Mouse (Mus musculus): ENCODE measurements around the gene Fchsd2.

DNA sequence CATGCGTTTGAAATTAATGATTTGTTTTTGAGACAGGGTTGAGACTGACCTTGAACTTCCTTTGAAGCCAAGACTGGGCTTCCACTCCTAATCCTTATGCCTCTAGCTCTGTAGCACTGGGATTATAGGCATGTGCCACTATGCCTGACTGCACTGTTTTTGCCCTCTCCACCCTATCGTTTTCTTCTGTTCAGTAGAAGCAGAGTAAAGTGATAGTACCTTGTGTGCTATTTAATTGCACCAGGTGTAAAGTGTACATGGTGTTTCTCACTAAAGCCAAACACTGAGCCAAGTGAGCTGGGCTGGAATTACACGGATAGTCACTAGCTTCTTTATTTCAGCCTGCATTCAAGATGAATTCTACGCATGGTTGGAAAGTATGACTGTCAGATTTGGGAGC is 35.9 kb downstream of the Fchsd2 start:
- TF ChIP-seq CTCF (IDR thresholded peaks at IDR 0.05; ENCODE audit: low read depth, low read length) (no peak), TAL1 (conservative IDR thresholded peaks at IDR 0.05; ENCODE audit: low read depth, low read length) (no peak), GATA1 (IDR thresholded peaks at IDR 0.05; ENCODE audit: borderline replicate concordance, low read length) (no peak), POLR2AphosphoS5 (IDR thresholded peaks at IDR 0.05; ENCODE audit: insufficient replicate concordance, low read depth, low read length) (no peak)

Measured in G1E (cell line).